Mouse (Mus musculus): ENCODE data around the gene Tpk1. TPM values are rescaled to one million over a fixed set of nuclear protein-coding genes. Genes with fewer than 3 reads are reported as not detected.
A peak's percentile ranks its signal among the peaks of the same experiment; 100 is the strongest.

Gene Tpk1
- polyA plus RNA-seq, 1 experiment from 2014 or later = 8.0 TPM

GRCm38 (mm10) chr6:43335619-43336234, 330.4 kb downstream of the Tpk1 start:
- Histone ChIP-seq H3K27me3 (ENCODE audit: control insufficient read depth, insufficient read depth, low read length) (no peaks in the 10 kb centered on the region), H3K27ac (replicated peaks; ENCODE audit: low read depth, low read length) (no peak overlapping the region), H3K9me3 (replicated peaks; ENCODE audit: control insufficient read depth, low read length) (no peaks in the 10 kb centered on the region), H3K4me2 (ENCODE audit: low read depth, low read length) (no peak overlapping the region), H3K36me3 (replicated peaks; ENCODE audit: control insufficient read depth, insufficient read depth, low read depth, low read length) (no peaks in the 10 kb centered on the region), H3K4me1 (ENCODE audit: control insufficient read depth, insufficient read depth, low read length) (no peaks in the 10 kb centered on the region), H3K4me3 (ENCODE audit: low read depth, low read length) (no peak overlapping the region), H3K9ac (replicated peaks; ENCODE audit: low read length) (no peak overlapping the region)
- peak; percentile 40 for DNase-seq (ENCODE audit: low spot score)
- WGBS = 86% methylated on average over 3 of the region's 3 CpGs
- 0 out of 2 replicates have a peak, but pooled peaks have one; percentile 34 for ATAC-seq (replicated peaks; ENCODE audit: insufficient number of reproducible peaks, low FRiP score, low TSS enrichment, low read depth)

GRCm38 (mm10) chr6:43333479-43333878, 332.6 kb downstream of the Tpk1 start:
- Histone ChIP-seq H3K4me1 (ENCODE audit: control insufficient read depth, insufficient read depth, low read length) (no peaks in the 10 kb centered on the region), H3K9ac (replicated peaks; ENCODE audit: low read length) (no peak overlapping the region), H3K36me3 (replicated peaks; ENCODE audit: control insufficient read depth, insufficient read depth, low read depth, low read length) (no peaks in the 10 kb centered on the region), H3K27me3 (ENCODE audit: control insufficient read depth, insufficient read depth, low read length) (no peaks in the 10 kb centered on the region), H3K4me3 (ENCODE audit: low read depth, low read length) (no peak overlapping the region), H3K27ac (replicated peaks; ENCODE audit: low read depth, low read length) (no peak overlapping the region), H3K4me2 (ENCODE audit: low read depth, low read length) (no peak overlapping the region), H3K9me3 (replicated peaks; ENCODE audit: control insufficient read depth, low read length) (no peaks in the 10 kb centered on the region)
- ATAC-seq (replicated peaks; ENCODE audit: insufficient number of reproducible peaks, low FRiP score, low TSS enrichment, low read depth) = no peak
- 72% methylated on average over 4 of the region's 4 CpGs for WGBS
- no peak for DNase-seq (ENCODE audit: low spot score)

GRCm38 (mm10) chr6:43312961-43313656, 353.0 kb downstream of the Tpk1 start:
- no peak overlapping the region for H3K27ac ChIP-seq (replicated peaks; ENCODE audit: low read depth, low read length)
- H3K27me3 ChIP-seq (ENCODE audit: control insufficient read depth, insufficient read depth, low read length) = no peaks in the 10 kb centered on the region
- WGBS = 69% methylated on average over 8 of the region's 8 CpGs
- no peaks in the 10 kb centered on the region for H3K4me1 ChIP-seq (ENCODE audit: control insufficient read depth, insufficient read depth, low read length)
- no peaks in the 10 kb centered on the region for H3K9me3 ChIP-seq (replicated peaks; ENCODE audit: control insufficient read depth, low read length)
- no peak overlapping the region for H3K9ac ChIP-seq (replicated peaks; ENCODE audit: low read length)
- ATAC-seq (replicated peaks; ENCODE audit: insufficient number of reproducible peaks, low FRiP score, low TSS enrichment, low read depth) = peak; percentile 62; the same call in 1 of the 2 replicates
- H3K4me2 ChIP-seq (ENCODE audit: low read depth, low read length) = no peak overlapping the region
- no peak overlapping the region for H3K4me3 ChIP-seq (ENCODE audit: low read depth, low read length)
- no peak for DNase-seq (ENCODE audit: low spot score)
- no peaks in the 10 kb centered on the region for H3K36me3 ChIP-seq (replicated peaks; ENCODE audit: control insufficient read depth, insufficient read depth, low read depth, low read length)

DNA sequence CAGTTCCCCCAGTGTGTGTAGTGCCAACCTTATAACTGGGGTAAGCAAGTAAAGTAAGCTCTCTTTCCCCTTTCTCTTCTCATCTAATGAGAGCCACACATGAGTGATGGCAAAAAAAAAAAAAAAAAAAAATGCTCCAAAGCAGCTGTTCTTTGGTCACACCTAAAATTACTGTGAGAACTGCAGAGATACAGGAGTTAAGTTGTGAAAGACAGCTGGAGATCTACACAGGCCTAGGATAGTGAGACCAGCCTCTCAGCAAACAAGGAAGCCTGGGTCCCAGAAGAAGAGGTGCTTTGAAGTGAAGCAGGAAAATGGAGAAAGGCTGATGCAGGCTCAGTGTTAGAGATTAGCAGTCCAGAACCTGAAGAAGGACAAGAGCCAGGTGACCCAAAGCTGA, 353.5 kb downstream of the Tpk1 start:
- no peaks in the 10 kb centered on the region for H3K4me1 ChIP-seq (ENCODE audit: control insufficient read depth, insufficient read depth, low read length)
- H3K9ac ChIP-seq (replicated peaks; ENCODE audit: low read length) = no peak overlapping the region
- H3K4me2 ChIP-seq (ENCODE audit: low read depth, low read length) = no peak overlapping the region
- no peak overlapping the region for H3K4me3 ChIP-seq (ENCODE audit: low read depth, low read length)
- no peaks in the 10 kb centered on the region for H3K27me3 ChIP-seq (ENCODE audit: control insufficient read depth, insufficient read depth, low read length)
- no peaks in the 10 kb centered on the region for H3K36me3 ChIP-seq (replicated peaks; ENCODE audit: control insufficient read depth, insufficient read depth, low read depth, low read length)
- DNase-seq (ENCODE audit: low spot score) (no peak), ATAC-seq (replicated peaks; ENCODE audit: insufficient number of reproducible peaks, low FRiP score, low TSS enrichment, low read depth) (no peak)
- no peak overlapping the region for H3K27ac ChIP-seq (replicated peaks; ENCODE audit: low read depth, low read length)
- no peaks in the 10 kb centered on the region for H3K9me3 ChIP-seq (replicated peaks; ENCODE audit: control insufficient read depth, low read length)

DNA sequence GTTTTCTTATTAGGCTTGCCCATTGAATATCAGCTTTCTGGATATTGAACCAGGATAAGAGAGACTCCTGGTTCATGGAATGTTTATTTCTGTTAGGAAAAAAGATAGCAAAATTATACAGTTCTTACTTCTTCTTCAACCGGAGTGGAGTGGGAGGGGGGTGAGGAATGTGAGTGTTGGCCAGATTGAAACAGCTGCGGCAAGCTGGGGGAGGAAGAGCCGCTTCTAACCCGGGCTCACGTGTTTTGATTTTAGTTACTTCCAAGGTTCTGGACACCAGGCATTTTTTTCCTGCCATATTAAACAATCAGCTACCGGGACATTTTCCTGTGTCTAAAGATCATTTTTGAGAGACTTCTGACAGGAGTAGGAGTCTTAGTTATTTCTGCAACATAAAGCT, 356.0 kb downstream of the Tpk1 start:
- H3K4me3 ChIP-seq (ENCODE audit: low read depth, low read length) = no peak overlapping the region
- 53% methylated on average over 6 of the region's 6 CpGs for WGBS
- no peaks in the 10 kb centered on the region for H3K27me3 ChIP-seq (ENCODE audit: control insufficient read depth, insufficient read depth, low read length)
- no peak overlapping the region for H3K4me2 ChIP-seq (ENCODE audit: low read depth, low read length)
- H3K27ac ChIP-seq (replicated peaks; ENCODE audit: low read depth, low read length) = no peak overlapping the region
- DNase-seq (ENCODE audit: low spot score) = no peak
- no peaks in the 10 kb centered on the region for H3K9me3 ChIP-seq (replicated peaks; ENCODE audit: control insufficient read depth, low read length)
- H3K36me3 ChIP-seq (replicated peaks; ENCODE audit: control insufficient read depth, insufficient read depth, low read depth, low read length) = no peaks in the 10 kb centered on the region
- H3K9ac ChIP-seq (replicated peaks; ENCODE audit: low read length) = no peak overlapping the region
- ATAC-seq (replicated peaks; ENCODE audit: insufficient number of reproducible peaks, low FRiP score, low TSS enrichment, low read depth) = no peak
- no peaks in the 10 kb centered on the region for H3K4me1 ChIP-seq (ENCODE audit: control insufficient read depth, insufficient read depth, low read length)

DNA sequence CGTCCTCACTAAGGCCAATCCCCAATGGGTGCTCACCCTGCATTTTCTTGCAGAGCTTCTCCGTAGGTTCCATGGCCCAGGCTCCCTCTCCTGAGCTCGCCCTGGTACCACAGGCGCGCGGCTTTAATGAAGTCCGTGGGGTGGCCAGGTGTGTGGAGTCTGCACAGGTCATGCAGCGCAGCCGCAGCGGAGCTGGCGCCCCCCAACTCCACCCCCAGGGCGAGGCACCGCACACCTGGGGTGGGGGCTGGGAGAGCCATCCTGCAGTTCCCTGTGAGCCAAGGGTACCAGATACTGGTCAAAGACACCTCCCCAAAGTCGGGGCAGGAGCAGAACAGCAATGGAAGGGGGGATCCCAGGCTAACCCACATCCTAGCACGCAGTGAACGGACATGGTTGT, 356.6 kb downstream of the Tpk1 start, which contains the start of gene Nobox:
Gene Nobox, minus strand, starts transcription at position 101 of the 400 bp plus-strand sequence.
- H3K27me3 ChIP-seq (ENCODE audit: control insufficient read depth, insufficient read depth, low read length) = no peaks in the 10 kb centered on the region
- no peak within 1 kb of the TSS for H3K9ac ChIP-seq (replicated peaks; ENCODE audit: low read length)
- no peak for ATAC-seq (replicated peaks; ENCODE audit: insufficient number of reproducible peaks, low FRiP score, low TSS enrichment, low read depth)
- no peaks in the 10 kb centered on the region for H3K9me3 ChIP-seq (replicated peaks; ENCODE audit: control insufficient read depth, low read length)
- 66% methylated on average over 16 of the region's 16 CpGs for WGBS
- no peaks in the 10 kb centered on the region for H3K4me1 ChIP-seq (ENCODE audit: control insufficient read depth, insufficient read depth, low read length)
- no peak within 1 kb of the TSS for H3K27ac ChIP-seq (replicated peaks; ENCODE audit: low read depth, low read length)
- no peak within 1 kb of the TSS for H3K4me2 ChIP-seq (ENCODE audit: low read depth, low read length)
- no peak within 1 kb of the TSS for H3K4me3 ChIP-seq (ENCODE audit: low read depth, low read length)
- DNase-seq (ENCODE audit: low spot score) = no peak
- H3K36me3 ChIP-seq (replicated peaks; ENCODE audit: control insufficient read depth, insufficient read depth, low read depth, low read length) = no peaks in the 10 kb centered on the region

GRCm38 (mm10) chr6:43297508-43297850, 368.6 kb downstream of the Tpk1 start:
- ATAC-seq (replicated peaks; ENCODE audit: insufficient number of reproducible peaks, low FRiP score, low TSS enrichment, low read depth) (no peak), DNase-seq (ENCODE audit: low spot score) (no peak)
- Histone ChIP-seq H3K9ac (replicated peaks; ENCODE audit: low read length) (no peak overlapping the region), H3K9me3 (replicated peaks; ENCODE audit: control insufficient read depth, low read length) (no peaks in the 10 kb centered on the region), H3K4me3 (ENCODE audit: low read depth, low read length) (no peak overlapping the region), H3K4me2 (ENCODE audit: low read depth, low read length) (no peak overlapping the region), H3K36me3 (replicated peaks; ENCODE audit: control insufficient read depth, insufficient read depth, low read depth, low read length) (no peaks in the 10 kb centered on the region), H3K27me3 (ENCODE audit: control insufficient read depth, insufficient read depth, low read length) (no peaks in the 10 kb centered on the region), H3K4me1 (ENCODE audit: control insufficient read depth, insufficient read depth, low read length) (no peaks in the 10 kb centered on the region), H3K27ac (replicated peaks; ENCODE audit: low read depth, low read length) (no peak overlapping the region)
- 39% methylated on average over 2 of the region's 2 CpGs for WGBS

- no peak overlapping the region for H3K27ac ChIP-seq (replicated peaks; ENCODE audit: low read depth, low read length)
- no peak overlapping the region for H3K9ac ChIP-seq (replicated peaks; ENCODE audit: low read length)
- H3K4me3 ChIP-seq (ENCODE audit: low read depth, low read length) = no peak overlapping the region
- WGBS = 41% methylated on average over 7 of the region's 7 CpGs
- H3K9me3 ChIP-seq (replicated peaks; ENCODE audit: control insufficient read depth, low read length) = no peaks in the 10 kb centered on the region
- H3K36me3 ChIP-seq (replicated peaks; ENCODE audit: control insufficient read depth, insufficient read depth, low read depth, low read length) = no peaks in the 10 kb centered on the region
- no peak overlapping the region for H3K4me2 ChIP-seq (ENCODE audit: low read depth, low read length)
- no peaks in the 10 kb centered on the region for H3K27me3 ChIP-seq (ENCODE audit: control insufficient read depth, insufficient read depth, low read length)
- no peaks in the 10 kb centered on the region for H3K4me1 ChIP-seq (ENCODE audit: control insufficient read depth, insufficient read depth, low read length)
- ATAC-seq (replicated peaks; ENCODE audit: insufficient number of reproducible peaks, low FRiP score, low TSS enrichment, low read depth) = no peak
- DNase-seq (ENCODE audit: low spot score) = peak; percentile 76
These were observed 369.1 kb downstream of the Tpk1 start for GRCm38 (mm10) chr6:43296798-43297507.

Measured in embryonic facial prominence, embryonic 11.5 days (tissue).